Mouse (Mus musculus): ENCODE measurements around the gene Tunar. TPM values are rescaled to one million over a fixed set of nuclear protein-coding genes. Genes with fewer than 3 reads are reported as not detected.

The Tunar gene
- total RNA-seq, 1 experiment: 0.89 TPM

DNA sequence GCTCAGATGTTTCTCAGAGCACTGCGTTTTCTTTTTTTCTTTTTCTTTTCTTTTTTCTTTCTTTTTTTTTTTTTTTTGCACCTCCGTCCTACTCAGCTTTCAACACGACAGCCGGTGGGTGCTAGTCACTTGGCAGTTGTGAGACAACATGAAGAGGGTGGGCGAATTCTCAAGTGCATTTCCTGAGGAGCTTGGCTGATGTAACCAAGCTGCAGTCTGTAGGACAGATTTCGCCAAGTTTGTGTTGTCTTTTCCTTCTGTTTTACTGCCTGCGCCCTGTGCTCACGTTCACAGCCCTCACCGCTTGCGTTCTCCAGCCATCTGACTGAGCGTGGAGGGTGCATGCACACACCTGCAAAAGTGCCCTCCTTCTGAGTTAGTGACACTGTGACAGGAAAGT, 5.3 kb upstream of the Tunar start:
- Histone ChIP-seq H3K27ac (ENCODE audit: insufficient read depth, low read depth, low read length, poor library complexity, severe bottlenecking) (no peak overlapping the region), H3K9ac (ENCODE audit: insufficient read depth, low read depth, low read length, poor library complexity, severe bottlenecking) (no peak overlapping the region), H3K4me1 (ENCODE audit: control insufficient read depth in 2 of 2, insufficient read depth in 2 of 2, low read length in 2 of 2, poor library complexity in 1 of 2) (peaks cover 0 to 2% of the 10 kb centered on the region in 2 experiments; a peak in 1 of 4 replicates), H3K4me3 (ENCODE audit: insufficient read depth in 1 of 2, low read depth in 1 of 2, low read length in 2 of 2, poor library complexity in 1 of 2, severe bottlenecking in 1 of 2) (no peak overlapping the region), H3K36me3 (ENCODE audit: control insufficient read depth, insufficient read depth, low read length, poor library complexity, severe bottlenecking) (no peaks in the 10 kb centered on the region), H3K9me3 (ENCODE audit: control insufficient read depth, insufficient read depth, low read depth, low read length) (no peaks in the 10 kb centered on the region)
- TF ChIP-seq CHD2 (IDR thresholded peaks at IDR 0.05; ENCODE audit: low read depth, low read length) (no peak), MAFK (IDR thresholded peaks at IDR 0.05; ENCODE audit: insufficient read depth, low read depth, low read length) (no peak), ZNF384 (IDR thresholded peaks at IDR 0.05; ENCODE audit: low read depth, low read length) (no peak), ZC3H11A (IDR thresholded peaks at IDR 0.05; ENCODE audit: borderline replicate concordance, low read depth, low read length) (no peak), HCFC1 (IDR thresholded peaks at IDR 0.05; ENCODE audit: borderline replicate concordance, insufficient read depth, low read length) (no peak)
- in situ Hi-C loops (cut with MboI; ENCODE audit: low sequenced_read_pairs in 2 of 2, unreplicated experiment in 2 of 2): no loop called here
- no peak for DNase-seq (ENCODE audit: low read depth, low spot score)

DNA sequence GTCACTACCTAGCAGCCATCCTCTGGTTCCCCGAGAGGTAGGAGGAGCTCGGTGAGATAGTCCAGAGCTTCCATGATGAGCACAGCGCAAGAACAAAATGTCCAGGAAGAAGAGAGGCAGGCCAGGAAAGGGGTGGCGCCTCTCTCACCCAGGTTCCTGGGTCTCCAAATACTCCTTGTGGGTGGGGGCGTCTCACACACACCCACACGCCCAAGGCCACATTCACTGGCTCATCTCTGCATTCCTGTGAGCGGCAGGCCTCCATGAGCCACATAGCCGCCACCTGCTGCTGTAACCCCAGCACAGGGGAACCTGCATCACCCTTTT, 2.4 kb downstream of the Tunar start:
- TF ChIP-seq ZNF384 (IDR thresholded peaks at IDR 0.05; ENCODE audit: low read depth, low read length) (no peak), ZC3H11A (IDR thresholded peaks at IDR 0.05; ENCODE audit: borderline replicate concordance, low read depth, low read length) (no peak)
- H3K9ac ChIP-seq (ENCODE audit: insufficient read depth, low read depth, low read length, poor library complexity, severe bottlenecking): peak overlapping the region; percentile 56; the same call in 1 of the 2 replicates
- no peaks in the 10 kb centered on the region for H3K9me3 ChIP-seq (ENCODE audit: control insufficient read depth, insufficient read depth, low read depth, low read length)
- H3K36me3 ChIP-seq (ENCODE audit: control insufficient read depth, insufficient read depth, low read length, poor library complexity, severe bottlenecking): no peaks in the 10 kb centered on the region
- no peak overlapping the region for H3K27ac ChIP-seq (ENCODE audit: insufficient read depth, low read depth, low read length, poor library complexity, severe bottlenecking)
- H3K4me1 ChIP-seq (ENCODE audit: control insufficient read depth in 2 of 2, insufficient read depth in 2 of 2, low read length in 2 of 2, poor library complexity in 1 of 2): peaks cover 0 to 8% of the 10 kb centered on the region in 2 experiments; a peak in 2 of 4 replicates
- peak; percentile 27 for DNase-seq (ENCODE audit: low read depth, low spot score)
- in situ Hi-C loops (cut with MboI; ENCODE audit: low sequenced_read_pairs in 2 of 2, unreplicated experiment in 2 of 2): no loop called here
- H3K4me3 ChIP-seq (ENCODE audit: insufficient read depth in 1 of 2, low read depth in 1 of 2, low read length in 2 of 2, poor library complexity in 1 of 2, severe bottlenecking in 1 of 2): peak overlapping the region; percentile 72 to 77

DNA sequence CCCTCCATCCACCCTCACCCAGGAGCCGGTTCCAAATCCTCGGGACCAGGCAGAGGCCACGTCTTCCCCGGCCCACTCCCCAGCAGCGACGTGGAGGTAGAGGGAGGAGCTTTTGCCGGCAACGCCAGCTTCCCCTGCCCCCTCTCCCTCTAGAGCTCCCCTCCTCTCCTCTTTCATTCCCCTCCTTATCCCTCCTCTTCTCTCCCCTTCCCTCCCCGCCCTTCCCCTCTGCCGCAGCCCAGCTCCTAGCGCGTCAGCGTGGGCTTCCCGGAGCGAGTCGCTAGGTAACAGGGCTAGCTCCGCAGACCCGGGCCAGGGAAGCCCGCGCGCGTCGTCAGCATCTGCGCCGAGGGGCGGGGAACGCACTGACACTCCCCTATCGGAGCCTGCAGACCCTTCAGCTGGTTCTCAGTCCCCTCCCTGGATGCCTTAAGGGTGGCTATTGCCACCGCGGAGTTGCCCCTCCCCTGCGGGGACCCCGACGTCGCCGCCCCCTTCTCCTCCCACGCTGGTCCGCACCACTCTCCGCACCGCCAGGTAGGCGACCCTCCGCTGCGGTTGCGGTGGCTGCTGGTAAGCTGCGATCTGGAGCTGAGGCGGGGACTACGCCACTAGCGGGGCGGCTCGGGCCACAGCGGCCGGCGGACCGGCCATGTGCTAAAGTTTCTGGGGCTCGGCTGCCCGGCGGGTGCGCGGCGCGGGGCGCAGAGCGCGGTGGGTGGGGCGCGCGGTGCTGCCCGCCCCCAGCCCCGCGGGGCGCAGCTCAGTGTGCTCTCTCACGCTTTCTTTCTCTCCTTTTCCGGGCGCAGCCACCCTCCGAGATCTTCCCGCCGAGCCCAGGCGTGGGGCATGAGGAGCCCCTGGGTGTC, 3.0 kb downstream of the Tunar start:
- TF ChIP-seq MAFK (IDR thresholded peaks at IDR 0.05; ENCODE audit: insufficient read depth, low read depth, low read length) (no peak), ZC3H11A (IDR thresholded peaks at IDR 0.05; ENCODE audit: borderline replicate concordance, low read depth, low read length) (no peak), HCFC1 (IDR thresholded peaks at IDR 0.05; ENCODE audit: borderline replicate concordance, insufficient read depth, low read length) (no peak), CHD2 (IDR thresholded peaks at IDR 0.05; ENCODE audit: low read depth, low read length) (no peak), ZNF384 (IDR thresholded peaks at IDR 0.05; ENCODE audit: low read depth, low read length) (no peak)
- no peaks in the 10 kb centered on the region for H3K9me3 ChIP-seq (ENCODE audit: control insufficient read depth, insufficient read depth, low read depth, low read length)
- peaks cover 0 to 8% of the 10 kb centered on the region in 2 experiments; a peak in 2 of 4 replicates for H3K4me1 ChIP-seq (ENCODE audit: control insufficient read depth in 2 of 2, insufficient read depth in 2 of 2, low read length in 2 of 2, poor library complexity in 1 of 2)
- DNase-seq (ENCODE audit: low read depth, low spot score): peak; percentile 61
- in situ Hi-C loops (cut with MboI; ENCODE audit: low sequenced_read_pairs in 2 of 2, unreplicated experiment in 2 of 2): no loop called here
- no peak overlapping the region for H3K27ac ChIP-seq (ENCODE audit: insufficient read depth, low read depth, low read length, poor library complexity, severe bottlenecking)
- peak overlapping the region; percentile 72 to 77 for H3K4me3 ChIP-seq (ENCODE audit: insufficient read depth in 1 of 2, low read depth in 1 of 2, low read length in 2 of 2, poor library complexity in 1 of 2, severe bottlenecking in 1 of 2)
- H3K36me3 ChIP-seq (ENCODE audit: control insufficient read depth, insufficient read depth, low read length, poor library complexity, severe bottlenecking): no peaks in the 10 kb centered on the region
- H3K9ac ChIP-seq (ENCODE audit: insufficient read depth, low read depth, low read length, poor library complexity, severe bottlenecking): peak overlapping the region; percentile 60

DNA sequence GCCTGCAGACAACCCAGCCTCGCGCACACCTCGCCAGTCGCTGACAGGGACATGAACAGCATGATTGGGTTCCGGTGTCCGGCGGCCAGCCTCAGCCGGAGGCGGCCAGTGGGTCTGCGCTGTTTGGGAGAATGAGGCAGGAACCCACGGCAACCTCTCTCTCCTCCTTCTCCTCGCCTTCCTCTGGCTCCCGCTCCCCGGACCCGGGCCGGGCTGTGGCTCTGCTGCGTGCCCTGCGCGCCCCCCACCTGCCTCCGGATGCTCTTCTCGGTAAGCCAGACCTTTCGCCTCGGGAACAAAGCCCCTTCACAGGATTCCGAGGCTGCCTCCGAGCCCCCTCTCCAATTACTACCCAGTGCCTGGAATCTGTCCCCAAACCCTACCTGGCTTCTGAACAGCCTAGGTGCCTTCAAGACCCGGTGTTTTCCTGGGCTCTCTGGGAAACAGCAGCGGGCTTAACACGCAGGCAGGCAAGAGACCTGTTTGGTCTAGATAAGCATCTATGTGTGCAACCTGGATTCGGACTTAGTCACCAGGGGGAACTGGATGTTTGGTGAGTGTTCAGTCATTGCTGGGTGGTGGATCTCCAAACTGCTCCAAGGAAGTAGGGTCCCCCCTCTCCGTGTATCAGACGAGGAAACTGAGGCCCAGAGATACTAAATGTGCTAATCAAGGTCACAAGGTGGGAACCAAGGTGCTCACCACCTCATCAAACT, 3.8 kb downstream of the Tunar start:
- H3K9me3 ChIP-seq (ENCODE audit: control insufficient read depth, insufficient read depth, low read depth, low read length): no peaks in the 10 kb centered on the region
- H3K4me3 ChIP-seq (ENCODE audit: insufficient read depth in 1 of 2, low read depth in 1 of 2, low read length in 2 of 2, poor library complexity in 1 of 2, severe bottlenecking in 1 of 2): peak overlapping the region; percentile 72 to 77
- no peaks in the 10 kb centered on the region for H3K36me3 ChIP-seq (ENCODE audit: control insufficient read depth, insufficient read depth, low read length, poor library complexity, severe bottlenecking)
- DNase-seq (ENCODE audit: low read depth, low spot score): peak; percentile 16
- TF ChIP-seq HCFC1 (IDR thresholded peaks at IDR 0.05; ENCODE audit: borderline replicate concordance, insufficient read depth, low read length) (no peak), ZC3H11A (IDR thresholded peaks at IDR 0.05; ENCODE audit: borderline replicate concordance, low read depth, low read length) (no peak), ZNF384 (IDR thresholded peaks at IDR 0.05; ENCODE audit: low read depth, low read length) (no peak)
- in situ Hi-C loops (cut with MboI; ENCODE audit: low sequenced_read_pairs in 2 of 2, unreplicated experiment in 2 of 2): no loop called here
- peak overlapping the region; percentile 60 for H3K9ac ChIP-seq (ENCODE audit: insufficient read depth, low read depth, low read length, poor library complexity, severe bottlenecking)
- no peak overlapping the region for H3K27ac ChIP-seq (ENCODE audit: insufficient read depth, low read depth, low read length, poor library complexity, severe bottlenecking)
- peaks cover 0 to 8% of the 10 kb centered on the region in 2 experiments; a peak in 2 of 4 replicates for H3K4me1 ChIP-seq (ENCODE audit: control insufficient read depth in 2 of 2, insufficient read depth in 2 of 2, low read length in 2 of 2, poor library complexity in 1 of 2)

All from ES-E14 (cell line).